Mouse (Mus musculus): ENCODE measurements around the gene Mcee. TPM values are rescaled to one million over a fixed set of nuclear protein-coding genes. Genes with fewer than 3 reads are reported as not detected.

Mcee gene
- 10 to 100 TPM; 44.0 to 47.0 TPM for total RNA-seq (2021)
- long read RNA-seq, transcript Mcee-201 (3 exons, 828 nt): major isoform, 21 of 109 reads
- long read RNA-seq, transcript Mcee-204 (2 exons, 391 nt): minor isoform, 7 of 109 reads
- long read RNA-seq, partial matches to known transcripts: 75 of 109 reads
- long read RNA-seq, other reads (novel, unspliced or antisense): 1 of 109 reads

DNA sequence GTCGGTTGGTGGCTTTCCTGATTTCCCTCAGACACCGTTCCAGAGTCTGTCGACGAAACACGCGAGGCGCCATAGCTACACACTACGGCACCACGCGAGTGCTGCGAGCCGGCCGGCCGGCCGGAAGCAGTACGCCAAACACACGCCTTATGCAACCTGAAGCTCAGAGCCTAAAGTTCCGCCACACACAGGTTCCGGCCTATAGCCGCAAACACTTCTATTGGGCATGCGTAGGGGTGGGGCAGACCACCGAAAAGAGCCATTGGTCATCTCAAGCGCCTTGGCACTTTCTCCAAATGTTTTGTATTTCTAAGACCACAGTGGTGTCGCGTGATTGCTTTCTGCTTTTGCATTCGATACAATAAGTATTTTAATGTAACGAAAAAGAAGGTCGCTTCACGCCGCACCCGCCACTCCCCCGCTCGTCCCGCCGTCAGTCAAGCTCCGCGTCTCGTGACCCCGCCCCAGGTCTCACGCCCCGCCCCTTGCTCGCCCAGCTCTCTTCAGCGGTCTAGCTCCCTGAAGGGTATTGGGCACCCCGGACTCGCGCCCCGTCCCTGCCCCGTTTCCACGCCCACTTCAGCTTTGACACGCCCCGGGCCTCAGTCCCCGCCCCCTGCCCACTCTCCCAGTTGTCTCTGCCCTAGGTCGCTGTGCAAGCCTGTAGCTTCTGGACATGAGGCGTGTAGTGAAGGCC is at the start of gene Mcee, which contains the start of gene Mphosph10:
TSS of gene Mcee (plus strand) at position 486 of the 697 bp plus-strand sequence.
TSS of gene Mphosph10 (minus strand) at position 147 of the 697 bp plus-strand sequence.
- DNase-seq (ENCODE audit: low spot score in 2 of 2): peak; percentile 95 to 96

DNA sequence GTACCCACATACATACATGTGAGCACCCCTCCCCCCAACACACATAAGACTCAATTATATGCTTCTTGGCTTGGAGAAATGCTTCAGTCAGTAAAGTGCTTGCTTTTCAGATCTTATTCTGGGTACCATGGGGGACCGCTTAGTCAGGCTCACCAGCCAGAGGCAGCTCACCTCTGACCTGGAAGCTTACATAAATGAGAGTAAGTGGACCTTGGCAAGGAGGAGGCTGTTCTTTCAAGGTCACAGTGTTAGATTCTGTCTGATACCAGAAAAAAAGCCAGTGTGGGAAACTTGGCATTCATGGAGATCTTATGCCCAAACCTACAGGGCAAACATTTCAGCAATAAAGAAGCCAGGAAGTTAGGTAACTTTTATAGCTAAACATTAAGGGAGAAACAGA is 44.6 kb upstream of the Mcee start:
- DNase-seq (ENCODE audit: low spot score in 2 of 2): no peak

DNA sequence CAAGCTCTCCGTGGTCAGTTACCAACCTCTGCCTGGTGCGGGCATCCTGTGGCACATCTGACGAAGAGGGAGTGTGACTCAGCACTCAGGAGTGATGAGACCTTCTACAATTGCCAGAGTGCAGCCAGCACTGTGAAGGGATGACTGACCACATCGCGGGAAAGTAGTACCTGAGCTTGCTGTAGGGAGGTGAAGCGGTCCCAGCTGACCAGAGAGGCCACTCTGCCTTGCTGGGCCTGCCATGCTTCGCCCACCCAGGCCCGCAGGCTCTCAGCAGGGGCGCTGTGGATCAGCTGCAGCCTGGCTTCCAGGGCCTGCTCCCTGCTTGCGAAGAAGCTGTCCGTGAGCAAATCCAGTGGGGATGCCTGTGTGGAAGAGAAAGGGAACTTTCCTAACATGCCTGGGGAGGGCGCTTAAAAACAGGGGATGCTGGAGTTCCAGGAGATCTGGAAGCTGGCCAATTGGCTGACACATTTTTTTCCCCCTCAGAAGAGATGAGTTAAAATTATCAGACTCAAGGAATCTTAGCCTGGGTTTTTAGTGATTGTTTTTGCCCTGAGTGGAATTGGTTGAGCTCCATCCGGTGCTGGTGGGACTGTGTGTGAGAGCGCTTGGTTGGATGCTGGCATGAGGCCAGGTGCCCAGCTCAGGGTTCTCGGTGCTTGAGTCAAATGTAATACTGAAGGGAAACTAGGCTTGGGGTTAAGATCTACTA is 43.1 kb upstream of the Mcee start:
- DNase-seq (ENCODE audit: low spot score in 2 of 2): peak; percentile 48 to 55

DNA sequence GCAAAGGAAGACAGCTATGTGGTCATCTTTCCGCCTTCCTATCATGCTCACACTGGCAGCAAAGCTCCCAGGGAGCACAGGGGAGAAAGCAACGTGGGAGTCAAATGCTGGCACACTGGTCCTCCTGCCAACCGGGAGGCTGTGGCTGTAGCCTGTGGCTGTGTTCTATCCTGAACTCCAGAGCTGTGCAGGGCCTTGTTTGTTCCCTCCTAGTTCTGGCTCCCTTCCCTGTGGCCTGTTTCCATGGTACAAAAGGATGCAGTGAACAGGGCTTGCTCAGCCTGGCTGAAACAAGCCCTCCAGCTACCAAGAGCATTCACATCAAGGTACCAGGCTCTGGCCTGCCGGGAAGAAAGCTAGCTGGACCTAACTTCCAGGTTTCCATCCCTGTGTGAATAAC is 41.3 kb upstream of the Mcee start:
- peak; percentile 76 to 81 for DNase-seq (ENCODE audit: low spot score in 2 of 2)

DNA sequence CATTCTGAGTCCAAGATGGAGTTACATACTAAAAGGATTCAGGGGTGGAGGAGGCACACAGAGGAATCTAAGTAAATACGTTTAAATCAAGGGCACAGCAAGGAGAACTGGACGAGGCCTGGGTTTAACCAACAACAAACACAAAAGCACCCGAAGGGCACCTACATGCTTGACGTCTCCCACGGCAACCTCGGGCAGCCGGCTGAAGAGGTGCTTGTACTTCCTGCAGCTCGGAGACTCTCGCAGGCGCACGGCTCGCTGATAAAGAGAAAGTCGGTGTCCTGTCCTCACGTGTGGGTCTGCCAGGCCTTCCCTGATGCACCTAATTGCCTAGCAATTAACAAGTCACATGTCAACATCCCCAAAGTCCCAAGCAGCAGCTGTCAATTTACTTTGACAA is 38.2 kb upstream of the Mcee start:
- no peak for DNase-seq (ENCODE audit: low spot score in 2 of 2)

DNA sequence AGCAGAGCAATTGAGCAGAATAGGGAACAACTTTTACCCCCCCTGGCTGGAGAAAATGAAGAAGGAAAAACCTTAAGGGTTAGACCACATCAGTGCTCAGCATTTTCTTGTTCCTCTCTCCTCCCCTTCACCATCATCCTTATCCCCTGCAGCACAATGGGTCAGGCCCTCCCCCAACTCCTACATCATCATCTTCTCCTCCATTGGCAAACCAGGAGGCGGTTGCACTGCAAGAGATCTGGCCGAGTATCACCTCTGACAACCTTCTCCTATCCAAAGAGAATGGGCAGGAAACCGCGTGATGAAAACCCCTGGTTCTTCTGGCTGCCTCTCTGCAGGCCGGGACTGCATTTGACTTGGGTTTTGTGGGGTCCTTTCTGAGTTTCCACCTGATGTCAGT is 35.7 kb upstream of the Mcee start:
- DNase-seq (ENCODE audit: low spot score in 2 of 2): no peak

DNA sequence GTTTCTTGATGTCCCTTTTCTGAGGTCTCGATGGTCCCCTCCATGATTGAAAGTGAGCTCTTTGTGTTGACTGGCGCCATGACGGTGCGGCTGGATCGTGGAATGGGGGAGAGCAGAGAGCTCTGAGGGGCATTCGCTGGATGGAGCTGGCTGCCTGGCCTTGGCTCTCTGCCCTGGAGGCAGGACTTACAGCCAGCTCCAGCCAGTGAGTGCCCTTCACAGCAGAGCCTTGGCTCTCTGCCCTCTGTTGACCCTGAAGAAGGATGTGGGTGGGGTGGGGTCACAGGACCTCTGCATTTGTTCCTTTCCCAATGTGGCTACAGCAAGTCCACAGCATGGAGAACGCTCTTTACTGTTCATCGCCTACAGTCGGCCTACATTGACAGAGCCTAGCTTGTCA is 35.0 kb upstream of the Mcee start:
- DNase-seq (ENCODE audit: low spot score in 2 of 2): peak; percentile 60 to 74

DNA sequence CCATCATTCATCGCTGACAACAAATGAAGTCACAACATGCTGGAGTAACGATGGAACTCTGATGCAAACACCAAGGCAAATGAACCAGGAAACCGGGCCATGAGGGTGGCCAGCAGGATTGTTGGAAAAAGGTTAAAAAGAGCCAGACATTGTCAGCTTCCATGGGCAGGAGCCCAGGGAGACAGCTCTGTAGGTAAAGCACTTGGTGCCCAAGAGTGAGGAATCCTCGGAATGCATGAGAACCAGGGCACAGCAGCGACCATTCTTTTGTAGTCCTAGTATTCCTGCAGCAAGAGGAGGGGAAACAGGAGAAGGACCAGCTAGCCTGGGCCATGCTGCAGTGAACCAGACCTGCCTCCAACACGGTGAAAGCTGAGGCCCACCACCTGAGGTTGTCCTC is 33.7 kb upstream of the Mcee start:
- DNase-seq (ENCODE audit: low spot score in 2 of 2): no peak

DNA sequence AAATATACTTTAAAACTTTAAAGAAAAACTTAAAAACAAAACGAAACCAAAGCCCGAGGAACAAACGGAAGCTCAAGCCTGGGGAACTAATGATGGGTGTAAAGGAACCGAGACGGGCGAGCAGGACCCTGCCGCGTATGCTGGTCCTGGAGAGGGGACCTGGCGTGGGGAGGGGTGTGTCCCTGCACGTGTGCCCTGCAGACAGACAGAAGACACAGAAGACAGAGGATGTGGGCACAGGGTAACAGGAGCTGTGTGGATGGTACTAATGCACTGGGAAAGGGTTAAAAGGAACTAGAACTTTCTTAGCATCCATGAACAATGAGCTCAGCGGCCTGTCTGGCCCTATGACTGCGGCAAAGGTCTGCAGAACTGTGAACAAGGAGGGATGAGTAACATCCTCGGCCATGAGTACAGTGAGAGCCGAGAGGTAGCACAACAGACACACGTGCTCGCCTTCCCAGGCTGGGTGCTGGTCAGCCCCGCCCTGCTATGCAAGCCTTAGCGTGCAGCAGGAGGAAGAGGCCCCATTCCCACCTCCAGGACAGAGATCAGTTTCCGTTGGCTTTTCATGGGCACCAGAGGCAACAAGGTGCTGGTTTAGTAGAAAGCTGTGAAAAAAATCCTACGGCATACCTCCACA is 32.3 kb upstream of the Mcee start:
- DNase-seq (ENCODE audit: low spot score in 2 of 2): no peak

DNA sequence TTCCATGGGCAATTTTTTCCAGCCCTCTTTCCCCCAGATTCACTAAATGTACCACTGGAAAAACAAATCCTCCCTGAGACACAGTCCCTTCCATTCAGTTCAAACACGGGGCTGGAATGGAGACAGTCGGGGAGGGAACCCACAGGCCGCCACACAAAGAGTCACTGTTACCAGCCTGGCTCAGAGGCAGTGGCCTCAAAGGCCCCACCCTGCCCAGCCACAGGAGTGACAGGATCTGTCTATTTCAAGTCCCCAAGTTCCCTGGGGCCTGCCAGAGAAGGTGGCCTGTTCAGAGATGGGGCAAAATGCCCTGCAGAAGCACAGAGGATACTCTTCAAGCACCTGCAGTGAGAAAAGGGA is 31.8 kb upstream of the Mcee start:
- DNase-seq (ENCODE audit: low spot score in 2 of 2): peak; percentile 32 to 54

DNA sequence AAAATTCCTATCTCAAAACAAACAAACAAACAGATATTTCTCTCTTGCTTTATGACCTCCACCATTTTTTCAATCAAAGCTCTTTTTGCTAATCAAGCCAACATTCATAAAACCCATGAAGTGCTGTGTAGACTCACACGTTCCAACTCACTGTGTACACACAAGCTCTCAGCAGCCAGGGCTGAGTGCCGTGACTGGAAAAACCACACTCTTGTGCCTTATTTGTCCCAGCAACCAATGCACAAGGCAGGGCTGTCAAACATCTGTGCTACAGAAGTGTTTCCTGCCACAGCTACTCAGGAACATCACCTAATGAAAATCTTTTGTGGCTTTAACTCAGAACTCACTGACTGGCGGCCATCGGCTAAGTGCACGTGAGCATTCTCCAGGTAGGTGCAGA is 26.5 kb upstream of the Mcee start:
- no peak for DNase-seq (ENCODE audit: low spot score in 2 of 2)

DNA sequence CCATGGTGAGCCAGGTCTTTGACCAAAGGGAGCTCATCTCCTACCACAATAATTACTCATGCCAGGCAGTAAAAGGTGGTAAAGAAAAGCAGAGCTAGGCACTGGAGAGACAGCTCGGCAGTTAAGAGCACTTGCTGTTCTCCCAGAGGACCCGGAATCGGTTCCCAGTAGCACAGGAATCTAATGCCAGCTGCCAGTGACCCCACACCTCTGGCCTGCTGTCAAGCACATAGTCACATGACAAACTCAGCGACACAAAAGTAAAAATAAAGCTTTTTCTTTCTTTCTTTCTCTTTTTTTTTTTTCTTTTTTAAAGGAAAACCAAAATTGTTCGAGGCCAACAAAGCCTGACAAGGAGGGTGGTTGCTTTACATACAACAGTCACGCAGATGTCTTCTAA is 22.6 kb upstream of the Mcee start:
- DNase-seq (ENCODE audit: low spot score in 2 of 2): no peak

DNA sequence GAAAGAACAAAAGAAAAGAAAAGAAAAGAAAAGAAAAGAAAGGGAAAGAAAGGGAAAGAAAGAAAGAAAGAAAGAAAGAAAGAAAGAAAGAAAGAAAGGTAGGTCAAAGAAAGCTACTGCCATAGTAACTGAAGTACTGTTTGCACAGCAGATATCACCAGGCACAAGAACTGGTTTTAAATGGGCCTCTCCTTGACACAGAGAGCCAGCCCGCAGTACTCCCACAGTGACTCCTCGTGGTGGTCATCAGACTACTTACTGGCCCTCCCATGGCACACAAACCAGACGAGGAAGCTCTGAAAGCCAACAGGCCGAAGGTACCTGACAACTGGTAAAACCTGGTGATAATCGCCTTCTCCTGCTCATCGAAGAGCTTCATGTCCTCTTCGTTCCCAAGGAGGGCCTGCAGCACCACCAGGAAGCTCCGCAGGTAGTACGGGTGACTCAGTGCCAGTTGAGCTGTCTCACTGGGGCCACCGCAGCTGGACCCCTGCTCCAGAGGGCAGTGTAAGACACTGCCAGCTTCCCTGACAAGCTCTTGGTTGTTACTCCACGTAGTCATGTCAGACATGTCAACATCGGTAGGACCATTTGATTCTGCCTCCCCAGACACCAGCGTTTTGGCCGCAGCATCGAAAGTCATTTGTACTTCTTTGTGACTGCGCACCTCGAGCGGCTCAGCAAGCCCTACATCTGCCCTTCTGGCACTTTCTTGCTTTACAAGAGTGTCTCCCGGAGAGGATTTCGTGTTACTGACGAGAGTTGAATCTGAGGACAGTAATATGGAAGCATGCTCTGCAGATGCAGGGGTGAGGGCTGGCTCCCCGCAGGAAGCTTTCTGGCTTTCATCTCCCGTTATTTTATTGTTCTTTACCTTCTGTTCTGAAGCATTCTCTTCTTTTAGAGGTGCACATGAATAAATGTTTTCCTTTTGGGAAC is 20.2 kb upstream of the Mcee start:
- DNase-seq (ENCODE audit: low spot score in 2 of 2): no peak

DNA sequence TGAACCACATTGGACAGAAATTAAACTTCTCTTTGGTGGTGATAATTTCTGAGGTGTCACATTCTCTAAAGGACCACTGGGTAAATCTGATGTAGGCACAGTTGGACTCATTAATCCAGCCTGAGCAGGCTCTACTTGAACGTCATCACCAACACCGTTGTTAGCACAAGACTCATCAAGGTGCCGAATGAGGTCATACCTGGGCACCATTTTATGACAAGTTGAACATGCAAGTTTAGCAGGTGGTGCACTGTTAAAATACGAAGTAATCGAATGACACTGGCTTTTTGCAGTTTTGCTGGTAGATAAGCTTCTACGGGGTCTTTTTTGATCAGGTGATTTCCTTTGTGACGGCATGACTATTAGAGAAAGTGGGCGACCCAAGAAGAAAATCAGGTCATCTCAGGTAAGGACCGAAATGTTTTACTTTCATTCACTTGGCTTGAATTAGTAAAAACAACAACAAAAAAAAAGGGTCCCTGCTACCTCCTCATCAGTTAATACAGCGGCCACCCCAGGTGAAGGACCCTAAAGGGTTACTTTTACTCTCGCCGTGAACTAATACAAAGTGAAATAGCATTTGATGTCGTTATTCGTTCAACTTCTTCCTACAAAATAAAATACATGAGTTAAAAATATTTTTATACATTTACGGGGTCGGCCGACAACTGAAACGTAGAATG is 19.1 kb upstream of the Mcee start:
- DNase-seq (ENCODE audit: low spot score in 2 of 2): no peak

DNA sequence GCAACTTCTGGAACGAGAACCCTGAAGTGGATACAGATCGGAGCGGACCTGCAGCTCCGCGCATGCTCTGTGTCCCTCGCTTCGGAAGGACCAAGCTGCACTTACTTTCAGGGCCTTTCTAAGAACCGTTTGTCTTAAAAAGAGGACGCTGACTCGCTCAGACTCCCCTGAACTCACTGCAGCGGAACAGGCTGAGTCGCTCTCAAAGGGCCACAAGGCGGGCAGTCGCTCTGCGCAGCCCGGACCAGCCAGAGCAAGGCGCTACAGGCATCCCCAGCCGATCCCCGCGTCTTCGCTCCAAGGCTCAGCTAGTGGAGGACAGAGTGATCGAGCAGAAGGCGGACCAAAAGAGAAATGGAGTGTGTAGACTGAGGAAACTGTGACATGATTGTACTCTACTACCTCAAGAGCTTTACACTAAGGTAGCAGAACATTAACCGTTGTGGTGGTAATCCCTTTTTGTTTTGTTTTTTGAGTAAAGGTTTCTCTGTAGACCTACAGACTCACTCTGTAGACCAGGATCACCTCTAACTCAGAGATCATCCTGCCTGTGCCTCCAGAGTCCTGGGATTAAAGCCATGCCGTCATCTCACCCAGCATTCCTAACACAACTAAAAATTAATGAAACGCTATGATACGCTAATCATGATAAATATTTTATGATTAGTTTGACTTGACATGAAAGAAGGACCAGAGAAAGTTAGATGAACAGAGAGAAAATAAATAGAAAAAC is 18.4 kb upstream of the Mcee start, which contains the start of gene Fan1:
TSS of gene Fan1 (minus strand) at position 266 of the 733 bp plus-strand sequence.
- peak; percentile 89 to 92 for DNase-seq (ENCODE audit: low spot score in 2 of 2)

DNA sequence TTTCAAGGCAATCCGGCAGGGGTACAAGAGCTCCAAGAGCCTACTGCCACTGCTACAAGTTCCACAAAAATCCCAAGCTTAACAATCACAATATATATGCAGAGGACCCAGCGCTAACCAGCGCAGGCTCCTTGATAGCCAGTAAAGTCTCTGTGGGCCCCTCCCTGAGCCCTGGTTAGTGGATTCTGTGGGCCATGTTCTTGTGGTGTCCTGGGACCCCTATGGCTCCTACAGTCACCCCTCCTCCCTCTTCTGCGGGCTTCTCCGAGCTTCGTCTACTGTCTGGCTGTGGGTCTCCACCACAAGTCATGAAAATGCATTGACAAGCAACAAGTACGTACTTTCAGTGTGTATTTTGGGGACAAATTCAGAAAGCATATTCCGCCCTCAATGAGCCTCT is 928 bp upstream of the Mcee start:
- peak in 1 of 2 experiments; percentile 21 for DNase-seq (ENCODE audit: low spot score in 2 of 2)

DNA sequence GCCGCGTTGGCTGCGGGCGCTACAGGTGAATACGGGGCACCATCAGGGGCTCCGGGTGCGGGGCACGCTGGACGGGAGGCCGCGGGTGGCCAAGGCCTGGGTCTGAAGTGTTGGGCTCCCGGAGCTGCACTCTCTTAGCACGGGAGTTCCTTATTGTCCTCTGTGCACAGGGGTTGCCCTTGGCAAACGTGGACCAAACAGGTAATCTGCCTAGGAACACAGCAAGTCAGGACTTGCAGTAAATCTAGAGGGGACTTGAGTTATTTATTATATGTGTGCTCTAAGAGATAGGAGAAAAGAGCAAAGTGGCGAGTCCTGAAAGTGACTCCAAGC is 378 bp downstream of the Mcee start:
- DNase-seq (ENCODE audit: low spot score in 2 of 2): no peak

DNA sequence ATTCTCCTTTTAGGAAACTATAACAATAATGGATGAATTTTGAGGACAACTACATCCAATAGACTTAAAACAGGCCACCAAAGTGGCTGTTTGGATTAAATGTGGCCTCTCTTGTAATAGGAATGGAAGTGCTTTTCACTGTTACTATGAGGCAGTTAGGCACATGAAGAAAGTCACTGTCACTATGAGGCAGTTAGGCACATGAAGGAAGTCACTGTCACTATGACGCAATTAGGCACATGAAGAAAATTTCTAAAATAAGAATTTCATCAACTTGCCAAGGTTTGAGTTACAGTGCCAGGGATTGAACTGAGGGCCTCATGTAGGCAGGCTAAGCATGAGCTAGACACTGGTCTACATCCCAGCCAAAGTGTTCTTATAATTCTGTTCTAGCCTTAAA is 8.3 kb downstream of the Mcee start:
- no peak for DNase-seq (ENCODE audit: low spot score in 2 of 2)

DNA sequence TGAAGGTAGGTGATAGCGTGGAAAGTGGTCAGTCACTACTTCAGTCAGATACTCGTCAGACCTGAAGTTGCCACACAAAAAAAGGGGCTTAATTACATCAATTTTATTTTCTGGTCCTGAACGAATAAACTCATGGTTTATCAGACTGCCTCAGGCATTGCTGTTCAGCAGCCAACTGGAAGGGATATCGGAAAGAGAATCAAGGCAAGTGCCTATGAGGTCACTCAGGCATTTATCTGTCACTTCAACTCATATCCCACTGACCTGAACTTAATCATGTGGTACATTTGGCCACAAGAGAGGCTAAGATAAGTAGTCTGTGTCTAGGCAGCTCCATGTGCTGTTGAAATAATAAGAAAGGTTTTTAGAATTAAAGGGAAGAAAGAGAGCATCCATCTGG is 10.0 kb downstream of the Mcee start:
- no peak for DNase-seq (ENCODE audit: low spot score in 2 of 2)

DNA sequence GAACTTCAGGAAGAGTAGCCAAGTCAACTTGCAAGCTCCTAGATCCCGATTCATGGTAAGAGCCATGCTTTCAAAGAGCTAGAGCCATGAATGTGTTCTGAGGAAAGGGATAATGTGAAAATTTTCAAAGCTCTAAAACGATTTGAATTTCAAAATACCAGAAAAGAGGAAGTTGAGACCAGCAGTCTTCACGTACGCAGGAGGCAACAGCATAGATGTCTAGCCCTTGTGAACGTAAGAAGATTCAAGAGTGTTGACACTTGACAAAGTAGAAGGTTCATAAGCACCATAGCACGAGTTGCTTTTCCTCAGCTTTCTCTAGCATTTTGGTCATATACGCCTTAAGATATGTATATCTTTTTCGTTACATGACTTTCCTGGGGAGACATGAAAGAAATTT is 11.6 kb downstream of the Mcee start:
- no peak for DNase-seq (ENCODE audit: low spot score in 2 of 2)

All from layer of hippocampus, postnatal 10 days (tissue).